Mouse (Mus musculus) MEL (cell line): ENCODE data around the gene Fermt1. TPM values are rescaled to one million over a fixed set of nuclear protein-coding genes. Genes with fewer than 3 reads are reported as not detected.
A peak's percentile ranks its signal among the peaks of the same experiment; 100 is the strongest.

ENCODE experiments used
- DNase-seq: peaks from one replicate; pipeline ENCODE4 v3.0.0; 2011; ENCODE audit warnings: low read depth, low spot score
- H3K27ac ChIP-seq: 2 replicates; pipeline ENCODE4 v1.5.1; 2012; ENCODE audit warnings: low read depth, mild to moderate bottlenecking, control low read depth, low read length, moderate library complexity; ENCODE audit not compliant: control insufficient read depth
- H3K27me3 ChIP-seq, 2 experiments: fragments of 150-350 bp in 1 of 2; sonication (generic) in 1 of 2; 2 replicates each; pipeline ENCODE4 v1.6.1; 2012; ENCODE audit warnings: low read length in 2 of 2, mild to moderate bottlenecking in 2 of 2, improper control_type of control experiment in 1 of 2, moderate library complexity in 1 of 2; ENCODE audit not compliant: insufficient read depth in 2 of 2, control insufficient read depth in 1 of 2
- H3K36me3 ChIP-seq, 2 experiments: 2 replicates each; pipeline ENCODE4 v1.6.1; 2012 to 2014; ENCODE audit warnings: low read length in 2 of 2, improper control_type of control experiment in 1 of 2, inconsistent platforms in 1 of 2, mild to moderate bottlenecking in 1 of 2; ENCODE audit not compliant: insufficient read depth in 2 of 2, control insufficient read depth in 1 of 2
- H3K4me1 ChIP-seq, 2 experiments: fragments of 150-350 bp in 1 of 2; sonication (generic) in 1 of 2; 2 replicates each; pipeline ENCODE4 v1.6.1; 2012; ENCODE audit warnings: low read length in 2 of 2, improper control_type of control experiment in 1 of 2, mild to moderate bottlenecking in 1 of 2; ENCODE audit not compliant: insufficient read depth in 2 of 2, control insufficient read depth in 1 of 2
- H3K4me3 ChIP-seq, 2 experiments: fragments of 150-350 bp in 1 of 2; sonication (generic) in 1 of 2; 2 replicates each; pipeline ENCODE4 v1.5.1; 2012; ENCODE audit warnings: low read depth in 2 of 2, low read length in 2 of 2, mild to moderate bottlenecking in 2 of 2, moderate library complexity in 2 of 2, control low read depth in 1 of 2, improper control_type of control experiment in 1 of 2; ENCODE audit not compliant: control insufficient read depth in 1 of 2, insufficient read depth in 1 of 2
- H3K79me2 ChIP-seq: 2 replicates; pipeline ENCODE4 v1.6.1; 2012; ENCODE audit warnings: mild to moderate bottlenecking, low read length, moderate library complexity; ENCODE audit not compliant: control insufficient read depth, poor library complexity, insufficient read depth
- H3K9ac ChIP-seq: 2 replicates; pipeline ENCODE4 v1.6.1; 2012; ENCODE audit warnings: low read depth, mild to moderate bottlenecking, control low read depth, low read length, moderate library complexity; ENCODE audit not compliant: control insufficient read depth, poor library complexity, severe bottlenecking
- H3K9me3 ChIP-seq: fragments of 150-350 bp; sonication (generic); replicated peaks from 2 replicates; pipeline ENCODE4 v1.6.1; 2012; ENCODE audit warnings: mild to moderate bottlenecking, low read length, improper control_type of control experiment, moderate library complexity; ENCODE audit not compliant: insufficient read depth
- BHLHE40 ChIP-seq: IDR thresholded peaks from 2 replicates; pipeline ENCODE4 v1.6.1; 2012; ENCODE audit warnings: low read depth, mild to moderate bottlenecking, inconsistent platforms, low read length, improper control_type of control experiment, borderline replicate concordance
- CHD1 ChIP-seq: IDR thresholded peaks from 2 replicates; pipeline ENCODE4 v1.6.1; 2012; ENCODE audit warnings: low read depth, mild to moderate bottlenecking, inconsistent platforms, low read length, improper control_type of control experiment
- CTCF ChIP-seq, 3 experiments: IDR thresholded peaks in 2 of 3; conservative IDR thresholded peaks in 1 of 3; 2 replicates each; pipeline ENCODE4 v1.5.1; 2011 to 2012; ENCODE audit warnings: low read length in 3 of 3, low read depth in 2 of 3, mild to moderate bottlenecking in 2 of 3, improper control_type of control experiment in 1 of 3, inconsistent platforms in 1 of 3, mixed read lengths in 1 of 3, moderate library complexity in 1 of 3; ENCODE audit not compliant: control insufficient read depth in 1 of 3, insufficient read depth in 1 of 3, poor library complexity in 1 of 3, severe bottlenecking in 1 of 3
- ELF1 ChIP-seq: IDR thresholded peaks from 2 replicates; pipeline ENCODE4 v1.6.1; 2014; ENCODE audit warnings: low read depth, mild to moderate bottlenecking, inconsistent platforms, low read length, improper control_type of control experiment, moderate library complexity
- GABPA ChIP-seq: IDR thresholded peaks from 2 replicates; pipeline ENCODE4 v1.6.1; 2012; ENCODE audit warnings: low read depth, mild to moderate bottlenecking, inconsistent platforms, low read length, improper control_type of control experiment, moderate library complexity
- GATA1 ChIP-seq: IDR thresholded peaks from 2 replicates; pipeline ENCODE4 v1.6.1; 2011; ENCODE audit warnings: low read depth, low read length, improper control_type of control experiment
- HCFC1 ChIP-seq: IDR thresholded peaks from 2 replicates; pipeline ENCODE4 v1.6.1; 2012; ENCODE audit warnings: low read depth, mild to moderate bottlenecking, inconsistent platforms, low read length, improper control_type of control experiment, moderate library complexity
- JUND ChIP-seq: IDR thresholded peaks from 2 replicates; pipeline ENCODE4 v1.6.1; 2011; ENCODE audit warnings: low read depth, mild to moderate bottlenecking, improper control_type of control experiment, low read length
- KAT2A ChIP-seq: conservative IDR thresholded peaks from 2 replicates; pipeline ENCODE4 v1.6.1; 2012; ENCODE audit warnings: low read depth, low read length, improper control_type of control experiment, inconsistent platforms
- MAFK ChIP-seq: IDR thresholded peaks from 2 replicates; pipeline ENCODE4 v1.6.1; 2011; ENCODE audit warnings: low read depth, mild to moderate bottlenecking, low read length, improper control_type of control experiment, borderline replicate concordance
- MAZ ChIP-seq: IDR thresholded peaks from 2 replicates; pipeline ENCODE4 v1.6.1; 2012; ENCODE audit warnings: low read depth, mild to moderate bottlenecking, inconsistent platforms, low read length, improper control_type of control experiment
- MEF2A ChIP-seq: IDR thresholded peaks from 2 replicates; pipeline ENCODE4 v1.6.1; 2014; ENCODE audit warnings: low read depth, mild to moderate bottlenecking, inconsistent platforms, low read length, improper control_type of control experiment; ENCODE audit not compliant: poor library complexity, insufficient replicate concordance, severe bottlenecking; ENCODE audit errors: extremely low read depth
- MXI1 ChIP-seq: IDR thresholded peaks from 2 replicates; pipeline ENCODE4 v1.6.1; 2011; ENCODE audit warnings: mild to moderate bottlenecking, low read depth, low read length, improper control_type of control experiment
- MYB ChIP-seq: IDR thresholded peaks from 2 replicates; pipeline ENCODE4 v1.6.1; 2011; ENCODE audit warnings: mild to moderate bottlenecking, low read depth, low read length, improper control_type of control experiment
- MYC ChIP-seq: IDR thresholded peaks from 2 replicates; pipeline ENCODE4 v1.6.1; 2011; ENCODE audit warnings: low read depth, mild to moderate bottlenecking, low read length, improper control_type of control experiment, moderate library complexity
- NELFE ChIP-seq: IDR thresholded peaks from 2 replicates; pipeline ENCODE4 v1.6.1; 2011; ENCODE audit warnings: low read depth, low read length, improper control_type of control experiment
- POLR2A ChIP-seq, 2 experiments: IDR thresholded peaks; 2 replicates each; pipeline ENCODE4 v1.6.1; 2011 to 2012; ENCODE audit warnings: low read length in 2 of 2, mild to moderate bottlenecking in 2 of 2, control low read depth in 1 of 2, improper control_type of control experiment in 1 of 2, low read depth in 1 of 2, moderate library complexity in 1 of 2; ENCODE audit not compliant: control insufficient read depth in 1 of 2, insufficient read depth in 1 of 2, poor library complexity in 1 of 2
- POLR2AphosphoS2 ChIP-seq: IDR thresholded peaks from 2 replicates; pipeline ENCODE4 v1.6.1; 2011; ENCODE audit warnings: low read length, improper control_type of control experiment
- POLR2AphosphoS5 ChIP-seq: IDR thresholded peaks from 2 replicates; pipeline ENCODE4 v1.6.1; 2012; ENCODE audit warnings: low read depth, borderline replicate concordance, mild to moderate bottlenecking, inconsistent platforms, low read length, moderate library complexity, mixed read lengths
- RAD21 ChIP-seq: IDR thresholded peaks from 2 replicates; pipeline ENCODE4 v1.6.1; 2011; ENCODE audit warnings: mild to moderate bottlenecking, low read depth, low read length, improper control_type of control experiment
- RCOR1 ChIP-seq: IDR thresholded peaks from 2 replicates; pipeline ENCODE4 v1.6.1; 2012; ENCODE audit warnings: low read depth, mild to moderate bottlenecking, inconsistent platforms, low read length, improper control_type of control experiment
- SIN3A ChIP-seq: IDR thresholded peaks from 2 replicates; pipeline ENCODE4 v1.6.1; 2012; ENCODE audit warnings: low read length, improper control_type of control experiment, inconsistent platforms
- SMC3 ChIP-seq: IDR thresholded peaks from 2 replicates; pipeline ENCODE4 v1.6.1; 2011; ENCODE audit warnings: low read depth, low read length, improper control_type of control experiment
- TAL1 ChIP-seq: IDR thresholded peaks from 2 replicates; pipeline ENCODE4 v1.6.1; 2012; ENCODE audit warnings: mild to moderate bottlenecking, inconsistent platforms, low read length, moderate library complexity, mixed read lengths
- UBTF ChIP-seq: IDR thresholded peaks from 2 replicates; pipeline ENCODE4 v1.6.1; 2012; ENCODE audit warnings: low read depth, mild to moderate bottlenecking, inconsistent platforms, low read length, improper control_type of control experiment, moderate library complexity, borderline replicate concordance; ENCODE audit not compliant: insufficient read depth
- USF1 ChIP-seq: IDR thresholded peaks from 2 replicates; pipeline ENCODE4 v1.6.1; 2014; ENCODE audit warnings: low read depth, mild to moderate bottlenecking, inconsistent platforms, low read length, improper control_type of control experiment, moderate library complexity
- USF2 ChIP-seq, 2 experiments: IDR thresholded peaks; 2 replicates each; pipeline ENCODE4 v1.6.1; 2011 to 2012; ENCODE audit warnings: improper control_type of control experiment in 2 of 2, low read length in 2 of 2, borderline replicate concordance in 1 of 2, inconsistent platforms in 1 of 2, low read depth in 1 of 2, mild to moderate bottlenecking in 1 of 2; ENCODE audit not compliant: insufficient read depth in 1 of 2
- ZC3H11A ChIP-seq: IDR thresholded peaks from 2 replicates; pipeline ENCODE4 v1.6.1; 2012; ENCODE audit warnings: low read depth, mild to moderate bottlenecking, inconsistent platforms, low read length, improper control_type of control experiment
- ZMIZ1 ChIP-seq: IDR thresholded peaks from 2 replicates; pipeline ENCODE4 v1.6.1; 2012; ENCODE audit warnings: low read depth, mild to moderate bottlenecking, inconsistent platforms, low read length, improper control_type of control experiment, moderate library complexity
- ZNF384 ChIP-seq: IDR thresholded peaks from 2 replicates; pipeline ENCODE4 v1.6.1; 2012; ENCODE audit warnings: low read depth, mild to moderate bottlenecking, inconsistent platforms, low read length, improper control_type of control experiment
- polyA plus RNA-seq, 2 experiments: library from polyadenylated mRNA; stranded (reverse) in 1 of 2; unstranded in 1 of 2; fragments of >175 nt in 1 of 2; fragments of >200 nt in 1 of 2; gene quantifications; 2 replicates each; pipeline versions ENCODE4 v1.2.1 to v1.2.4; 2012; ENCODE audit warnings: low replicate concordance in 2 of 2, low read depth in 1 of 2; ENCODE audit not compliant: insufficient read length in 2 of 2, insufficient read depth in 1 of 2, missing spikeins in 1 of 2
- total RNA-seq: library from RNA; depleted of rRNA; stranded (reverse); fragments of 300-350 nt; gene quantifications from 2 replicates; pipeline ENCODE4 v1.2.3, GENCODE M21; 2012

The Fermt1 gene
- total and polyA plus RNA-seq, 3 experiments, result not detected

- DNase-seq, result no peak
- TF ChIP-seq NELFE (no peak), CHD1 (no peak), ELF1 (no peak), TAL1 (no peak), ZNF384 (no peak), UBTF (no peak), KAT2A (no peak), MAZ (no peak), MAFK (no peak), GABPA (no peak), MYB (no peak), POLR2AphosphoS2 (no peak), SIN3A (no peak), USF1 (no peak)
- TF ChIP-seq, all 39 proteins: peak for 0
- no peak overlapping the region for H3K9ac ChIP-seq
These were observed 27.6 kb upstream of the Fermt1 start for GRCm38 (mm10) chr2:132973346-132973745.

GRCm38 (mm10) chr2:132970772-132971173 is 25.1 kb upstream of the Fermt1 start:
- Histone ChIP-seq H3K9ac (no peak overlapping the region), H3K27me3 (no peaks in the 10 kb centered on the region), H3K4me1 (no peaks in the 10 kb centered on the region), H3K9me3 (no peaks in the 10 kb centered on the region), H3K36me3 (no peaks in the 10 kb centered on the region), H3K79me2 (no peaks in the 10 kb centered on the region), H3K27ac (no peak overlapping the region), H3K4me3 (no peak overlapping the region)
- DNase-seq, result peak; percentile 35
- TF ChIP-seq MEF2A (no peak), GATA1 (no peak), JUND (no peak), MAZ (no peak), ZMIZ1 (no peak), POLR2AphosphoS5 (no peak), NELFE (no peak), MYC (no peak), USF2 (IDR thresholded peaks at IDR 0.05; ENCODE audit: borderline replicate concordance in 1 of 2, insufficient read depth in 1 of 2, low read depth in 1 of 2, low read length in 2 of 2) (no peak), CTCF (IDR thresholded peaks at IDR 0.05 in 2 of 3, conservative IDR thresholded peaks at IDR 0.05 in 1 of 3; ENCODE audit: control insufficient read depth in 1 of 3, insufficient read depth in 1 of 3, low read depth in 2 of 3, low read length in 3 of 3, poor library complexity in 1 of 3, severe bottlenecking in 1 of 3) (peak; percentile 6 to 56 (median 36); a peak in 4 of 6 replicates), CHD1 (no peak), POLR2A (IDR thresholded peaks at IDR 0.05; ENCODE audit: control insufficient read depth in 1 of 2, insufficient read depth in 1 of 2, low read depth in 1 of 2, low read length in 2 of 2, poor library complexity in 1 of 2) (no peak), RAD21 (peak; percentile 55), KAT2A (no peak), MXI1 (no peak), ZC3H11A (peak; percentile 16; the same call in 1 of the 2 replicates), RCOR1 (no peak), ELF1 (no peak), HCFC1 (no peak), BHLHE40 (no peak), SMC3 (peak; percentile 48)

More at GRCm38 (mm10) chr2:132973346-132973745, 27.6 kb upstream of the Fermt1 start:
- Histone ChIP-seq H3K4me1 (no peaks in the 10 kb centered on the region), H3K27me3 (no peaks in the 10 kb centered on the region), H3K9me3 (no peaks in the 10 kb centered on the region), H3K79me2 (no peaks in the 10 kb centered on the region), H3K36me3 (no peaks in the 10 kb centered on the region), H3K27ac (no peak overlapping the region), H3K4me3 (no peak overlapping the region)
